Mouse (Mus musculus): ENCODE measurements around the gene Apela.

Apela gene

DNA sequence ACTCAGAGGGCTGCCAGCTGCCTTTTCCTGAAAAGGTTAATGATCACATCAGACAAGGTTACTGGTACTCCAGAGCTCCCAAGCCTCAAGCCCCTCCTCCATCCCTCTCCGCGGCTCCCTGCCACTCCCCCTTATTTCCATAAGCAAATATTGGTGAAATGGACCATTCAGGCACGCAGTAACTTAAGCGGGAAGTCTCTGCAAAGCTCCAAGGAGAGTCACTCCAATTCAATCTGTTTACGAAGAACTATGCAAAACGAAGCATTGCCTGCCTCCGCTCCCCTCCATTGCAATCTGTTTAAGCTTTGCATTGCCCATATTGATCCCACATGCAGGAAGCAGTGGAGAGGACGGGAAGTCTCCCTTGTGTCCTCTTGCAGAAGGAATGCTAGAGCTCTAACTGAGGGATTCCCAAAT is at the start of gene Apela:
Gene Apela, minus strand, starts transcription at position 220 of the 417 bp plus-strand sequence.
- DNase-seq (ENCODE audit: low read depth, low spot score) = peak; percentile 84

- DNase-seq (ENCODE audit: low read depth, low spot score) = peak; percentile 88
These were observed 48.5 kb upstream of the Apela start for GRCm38 (mm10) chr8:65085680-65086079.

- DNase-seq (ENCODE audit: low read depth, low spot score) = no peak
These were observed 43.6 kb upstream of the Apela start for GRCm38 (mm10) chr8:65080731-65081130.

- no peak for DNase-seq (ENCODE audit: low read depth, low spot score)
These were observed 37.6 kb upstream of the Apela start, which contains the start of gene Gm10663 for GRCm38 (mm10) chr8:65074733-65075132. TSS of gene Gm10663 (plus strand) at chr8:65075033.

DNA sequence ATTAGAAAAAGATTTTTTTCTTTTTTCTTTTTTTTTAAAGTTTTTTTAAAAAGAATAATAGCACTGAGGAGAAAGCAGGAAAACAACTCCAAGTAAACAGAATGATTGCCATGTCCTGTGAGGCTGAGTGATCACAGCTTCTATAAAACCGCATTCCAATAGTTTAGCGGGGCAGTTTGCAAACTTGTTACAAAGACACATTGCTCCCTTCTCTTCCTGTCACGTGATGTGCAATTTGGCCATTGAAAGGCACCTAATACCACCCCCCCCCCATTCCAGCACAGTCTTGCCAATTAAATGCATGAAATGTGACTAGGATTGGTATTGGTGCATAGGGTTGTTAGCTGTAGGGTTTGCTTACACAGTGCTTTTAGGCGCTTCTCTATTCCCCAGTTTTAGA is 33.9 kb upstream of the Apela start:
- DNase-seq (ENCODE audit: low read depth, low spot score) = no peak

DNA sequence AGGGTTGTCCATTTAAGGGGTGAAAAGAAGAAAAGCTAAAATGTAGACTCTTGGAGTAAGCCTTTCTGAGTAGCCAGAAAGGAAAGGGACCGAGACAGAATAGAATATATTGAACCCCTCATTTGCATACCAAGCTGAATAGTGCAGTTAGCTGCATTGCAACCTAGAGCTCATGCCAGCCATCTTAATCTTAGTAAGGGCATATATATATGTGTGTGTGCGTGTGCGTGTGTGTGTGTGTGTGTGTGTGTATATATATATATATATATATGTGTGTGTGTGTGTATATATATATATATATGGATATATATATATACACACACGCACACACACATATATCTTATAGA is 31.3 kb upstream of the Apela start:
- DNase-seq (ENCODE audit: low read depth, low spot score) = no peak

DNA sequence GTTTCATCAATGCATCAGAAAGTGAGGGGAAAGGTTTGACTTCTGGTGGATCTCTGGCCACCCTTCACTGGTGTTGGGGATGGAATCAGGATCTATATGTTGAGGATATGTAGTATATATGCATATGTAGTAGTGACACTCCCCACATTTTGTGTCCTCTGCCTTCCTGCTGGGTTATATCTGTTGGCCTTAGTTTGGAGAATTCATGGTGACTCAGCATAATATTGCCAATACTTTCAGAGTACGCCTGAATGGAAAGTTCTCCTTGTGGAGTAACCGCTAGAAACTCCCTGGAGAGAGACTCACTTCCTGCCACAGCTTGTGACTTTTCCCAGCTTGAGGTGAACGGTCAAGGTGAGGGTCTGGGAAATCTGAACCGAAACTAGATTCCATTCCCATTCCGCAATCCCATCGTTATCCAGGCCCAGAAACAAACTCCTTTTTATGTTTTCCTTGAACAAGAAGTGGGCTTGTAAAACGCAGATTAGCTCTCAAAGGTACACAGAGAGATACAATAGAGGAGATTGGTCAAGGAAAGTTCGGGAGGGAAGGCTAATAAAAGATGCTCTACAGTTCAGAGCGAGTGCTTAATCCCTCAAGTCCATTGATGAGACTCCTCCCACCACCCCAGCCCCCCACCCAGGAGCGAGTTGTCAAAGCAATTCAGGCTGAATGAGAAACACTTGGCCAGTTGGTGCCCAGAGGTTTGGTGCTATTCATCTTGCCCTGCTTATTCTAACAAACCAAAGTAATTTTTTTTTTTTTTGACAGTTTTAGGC is 30.7 kb upstream of the Apela start:
- peak; percentile 78 for DNase-seq (ENCODE audit: low read depth, low spot score)

- no peak for DNase-seq (ENCODE audit: low read depth, low spot score)
These were observed 29.9 kb upstream of the Apela start for GRCm38 (mm10) chr8:65067031-65067430.

DNA sequence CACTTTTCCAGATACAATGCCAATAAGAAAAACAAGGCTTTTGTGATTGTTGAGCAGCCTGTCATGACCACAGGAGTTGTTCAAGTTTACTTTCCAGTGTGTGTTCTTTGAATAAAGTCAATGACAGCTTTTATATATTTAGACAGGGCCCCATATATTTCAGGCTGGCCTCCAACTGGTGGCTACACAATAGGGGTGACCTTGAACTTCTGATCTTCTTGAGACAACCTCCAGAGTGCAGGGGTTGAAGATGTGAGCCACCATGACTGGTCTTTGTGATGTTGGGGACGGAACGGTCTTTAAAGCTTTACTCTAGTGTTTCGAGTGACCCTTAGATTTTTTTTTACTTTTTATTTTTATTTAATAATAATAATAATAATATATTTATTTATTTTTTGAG is 28.5 kb upstream of the Apela start:
- no peak for DNase-seq (ENCODE audit: low read depth, low spot score)

DNA sequence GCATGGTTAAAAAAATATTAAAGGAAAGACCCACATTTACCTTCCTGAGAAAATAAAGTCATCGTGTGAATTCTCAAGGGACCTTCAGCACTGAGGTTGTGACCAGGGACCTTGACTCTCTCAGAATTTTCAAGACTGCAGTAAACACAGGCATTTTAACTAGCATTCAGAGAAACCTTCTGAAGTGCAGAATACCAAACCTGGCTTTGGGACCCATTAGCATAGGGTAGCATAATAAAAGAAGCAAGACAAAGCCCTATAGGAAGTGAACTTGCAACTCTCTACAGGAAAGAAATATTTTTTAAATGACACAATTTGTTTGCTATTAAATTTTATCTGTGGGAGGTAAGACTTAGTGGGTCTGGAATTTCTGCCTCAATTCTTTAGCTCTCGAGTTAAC is 26.9 kb upstream of the Apela start:
- DNase-seq (ENCODE audit: low read depth, low spot score) = peak; percentile 78

- DNase-seq (ENCODE audit: low read depth, low spot score) = peak; percentile 58
These were observed 25.1 kb upstream of the Apela start for GRCm38 (mm10) chr8:65062195-65062594.

GRCm38 (mm10) chr8:65056722-65057121 is 19.6 kb upstream of the Apela start:
- no peak for DNase-seq (ENCODE audit: low read depth, low spot score)

GRCm38 (mm10) chr8:65053968-65054367 is 16.8 kb upstream of the Apela start:
- no peak for DNase-seq (ENCODE audit: low read depth, low spot score)

- DNase-seq (ENCODE audit: low read depth, low spot score) = peak; percentile 55
These were observed 16.4 kb upstream of the Apela start for GRCm38 (mm10) chr8:65053554-65053953.

DNA sequence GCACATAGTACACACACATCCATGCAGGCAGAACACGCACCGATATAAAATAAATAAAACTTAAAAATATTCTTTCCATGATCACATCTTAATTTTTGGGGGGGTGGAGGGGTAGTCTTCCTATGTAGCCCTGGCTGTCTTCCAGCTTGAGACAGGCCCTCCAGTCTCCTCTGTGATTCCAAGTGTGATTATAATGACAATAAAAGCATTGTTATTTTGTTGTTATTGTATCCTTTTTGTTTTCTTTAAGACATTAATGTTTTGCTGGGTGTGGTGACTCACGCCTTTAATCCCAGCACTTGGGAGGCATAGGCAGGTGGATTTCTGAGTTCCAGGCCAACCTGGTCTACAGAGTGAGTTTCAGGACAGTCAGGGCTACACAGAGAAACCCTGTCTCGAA is 10.7 kb upstream of the Apela start:
- peak; percentile 40 for DNase-seq (ENCODE audit: low read depth, low spot score)

GRCm38 (mm10) chr8:65047193-65047592 is 10.1 kb upstream of the Apela start:
- DNase-seq (ENCODE audit: low read depth, low spot score) = no peak

DNA sequence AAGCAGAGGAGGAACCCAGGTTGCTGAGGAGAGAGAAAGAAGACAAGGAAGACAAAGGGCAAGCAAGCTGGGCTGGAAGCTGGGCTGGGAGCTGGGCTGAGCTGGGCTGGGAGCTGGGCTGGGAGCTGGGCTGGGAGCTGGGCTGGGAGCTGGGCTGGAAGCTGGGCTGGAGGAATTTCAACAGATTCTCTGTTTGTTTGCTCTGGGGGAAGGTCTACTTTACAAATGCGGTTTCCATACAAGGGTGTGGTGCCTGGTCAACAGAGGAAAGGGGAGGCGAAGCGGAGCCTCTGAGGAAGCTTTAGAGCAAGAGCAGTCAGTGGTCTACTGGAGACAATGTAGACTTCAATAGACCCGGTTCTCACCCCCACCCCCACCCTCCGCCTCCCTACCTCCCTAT is 9.4 kb upstream of the Apela start:
- peak; percentile 95 for DNase-seq (ENCODE audit: low read depth, low spot score)

GRCm38 (mm10) chr8:65034136-65034535 is 3.0 kb downstream of the Apela start:
- DNase-seq (ENCODE audit: low read depth, low spot score) = peak; percentile 88

- DNase-seq (ENCODE audit: low read depth, low spot score) = no peak
These were observed 4.1 kb downstream of the Apela start for GRCm38 (mm10) chr8:65033056-65033455.

DNA sequence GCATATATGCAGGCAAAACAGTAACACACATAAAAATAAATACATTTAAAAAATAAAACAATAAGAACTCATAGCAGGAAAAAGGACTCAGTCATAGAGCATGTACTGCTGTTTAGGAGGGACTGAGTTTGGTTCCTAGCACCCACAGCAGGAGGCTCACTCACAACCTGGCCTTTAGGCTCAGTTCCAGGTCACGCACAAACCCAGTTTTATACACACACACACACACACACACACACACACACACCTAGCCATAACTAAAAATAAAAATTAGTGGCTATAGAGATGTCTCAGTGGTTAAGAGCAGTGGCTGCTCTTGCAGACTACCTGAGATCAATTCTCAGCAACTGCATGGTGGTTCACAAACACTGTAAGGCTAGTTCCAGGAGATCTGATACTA is 5.0 kb downstream of the Apela start:
- DNase-seq (ENCODE audit: low read depth, low spot score) = no peak

DNA sequence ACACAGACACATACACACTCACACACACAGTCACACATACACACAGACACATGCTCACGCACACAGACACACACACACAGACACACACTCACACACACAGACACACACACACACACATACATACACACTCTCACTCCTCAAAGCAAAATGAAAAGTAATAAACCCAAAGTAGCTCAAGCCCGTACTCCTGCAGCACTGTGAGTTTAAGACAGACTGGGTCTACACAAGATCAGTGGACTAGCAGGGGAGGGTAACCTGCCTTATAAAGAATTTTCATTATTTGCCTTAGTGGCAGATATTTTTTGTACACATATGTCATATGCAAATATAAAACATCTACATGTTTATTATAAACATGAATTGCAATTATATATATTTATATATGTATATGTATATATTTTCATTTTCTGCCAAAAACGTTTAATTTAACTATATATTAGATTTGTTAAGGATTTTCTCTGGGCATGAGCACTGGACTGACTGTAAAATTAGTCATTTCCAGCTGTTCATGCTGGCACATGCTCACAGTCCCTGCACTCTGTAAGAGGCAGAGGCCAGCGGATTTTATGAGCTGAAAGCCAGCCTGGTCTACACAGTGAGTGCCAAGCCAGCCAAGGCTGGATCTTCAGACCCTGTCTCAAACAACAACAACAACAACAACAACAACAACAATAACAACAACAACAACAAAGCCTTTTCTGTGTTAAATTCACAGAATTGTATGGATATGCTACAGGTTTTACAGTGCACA is 6.2 kb downstream of the Apela start:
- no peak for DNase-seq (ENCODE audit: low read depth, low spot score)

- DNase-seq (ENCODE audit: low read depth, low spot score) = no peak
These were observed 7.4 kb downstream of the Apela start for GRCm38 (mm10) chr8:65029776-65030175.
